Mouse (Mus musculus) G1E-ER4 (cell line): ENCODE measurements around the gene Gpr152. TPM values are rescaled to one million over a fixed set of nuclear protein-coding genes. Genes with fewer than 3 reads are reported as not detected.

Experiments
- GATA1 ChIP-seq: IDR thresholded peaks from one replicate; pipeline ENCODE4 v1.8.0; 2012; ENCODE audit warnings: low read length, inconsistent platforms
- polyA plus RNA-seq: library from polyadenylated mRNA; stranded (reverse); fragments of >175 nt; gene quantifications from 2 replicates; pipeline ENCODE4 v1.2.3, GENCODE M21; 2012

The Gpr152 gene
- polyA plus RNA-seq, 1 experiment = not detected

DNA sequence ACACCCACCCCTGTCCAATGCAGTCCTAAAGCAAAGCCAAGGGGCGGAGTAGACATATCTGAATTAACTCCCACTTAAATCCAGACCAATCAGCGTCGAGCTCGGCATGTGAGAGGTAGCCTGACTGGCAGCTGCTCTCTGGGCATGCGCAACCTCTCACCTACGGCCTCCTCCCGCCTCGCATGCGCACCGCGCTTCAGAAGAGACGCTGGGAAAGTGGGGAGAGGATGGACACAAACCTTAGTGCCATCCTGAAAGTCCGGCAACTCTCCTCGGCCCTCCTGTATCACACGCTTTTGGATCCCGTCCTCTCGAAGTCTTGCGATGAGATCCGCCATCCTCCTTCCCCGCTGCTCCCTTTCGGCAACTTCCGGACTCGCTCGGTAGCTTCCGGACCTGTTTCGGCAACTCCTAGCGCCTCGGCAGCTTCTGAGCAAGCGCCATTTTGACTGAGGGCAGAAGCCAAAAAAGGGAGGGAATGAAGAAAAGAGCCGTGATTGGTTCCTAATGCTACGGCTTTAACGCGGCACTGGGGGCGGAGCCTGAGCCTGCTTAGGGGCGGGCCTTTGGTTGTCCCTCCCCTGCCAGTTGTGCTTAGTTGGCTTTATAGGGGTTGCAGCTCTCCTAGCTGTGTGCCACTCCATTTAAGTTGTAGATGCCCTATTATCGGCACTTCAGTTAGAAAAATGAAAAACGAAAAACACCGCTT is 18.3 kb upstream of the Gpr152 start:
- no peak for TF ChIP-seq GATA1

DNA sequence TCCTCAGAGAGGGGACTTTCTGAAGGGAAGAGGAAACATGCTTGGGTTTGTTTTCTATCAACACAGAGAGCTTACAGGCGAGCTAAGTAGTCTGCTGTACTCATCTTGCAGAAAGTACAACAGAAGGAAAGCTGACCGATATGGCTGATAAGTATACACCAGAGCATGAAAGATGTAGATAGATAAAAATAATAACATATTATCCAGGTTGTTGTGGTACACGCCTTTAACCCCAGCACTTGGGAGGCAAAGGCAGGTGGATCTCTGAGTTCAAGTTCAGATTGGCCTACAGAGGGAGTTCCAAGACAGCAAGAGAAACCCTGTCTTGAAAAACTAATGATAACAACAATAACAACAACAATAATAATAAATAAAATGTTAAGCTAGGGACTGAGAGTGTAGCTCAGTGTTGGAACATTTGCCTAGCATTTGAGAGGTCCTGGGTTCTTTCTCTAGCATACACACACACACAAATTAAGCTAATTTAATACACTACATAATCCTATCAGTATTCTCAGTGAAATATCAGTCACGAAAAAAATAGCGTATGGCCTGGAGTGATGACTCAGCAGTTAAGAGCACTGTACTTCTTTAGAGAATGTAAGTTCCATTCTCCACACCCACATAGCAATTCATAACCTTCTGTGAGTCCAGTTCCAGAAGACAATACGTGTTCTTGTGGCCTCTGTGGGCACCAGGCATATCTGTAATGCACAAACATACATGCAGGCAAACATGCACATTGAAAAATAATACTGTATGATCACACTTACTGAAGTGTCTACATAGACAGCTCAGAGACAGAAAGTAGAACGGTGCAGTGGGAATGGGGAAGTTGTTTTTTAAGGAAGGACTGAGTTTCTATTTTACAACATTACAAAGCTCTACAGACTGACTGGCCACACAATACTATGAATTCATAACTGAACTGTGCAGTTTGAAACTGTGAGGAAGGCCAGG is 16.9 kb upstream of the Gpr152 start:
- no peak for TF ChIP-seq GATA1

- TF ChIP-seq GATA1 = no peak
Measured at GRCm38 (mm10) chr19:4124432-4124831, 15.2 kb upstream of the Gpr152 start.

DNA sequence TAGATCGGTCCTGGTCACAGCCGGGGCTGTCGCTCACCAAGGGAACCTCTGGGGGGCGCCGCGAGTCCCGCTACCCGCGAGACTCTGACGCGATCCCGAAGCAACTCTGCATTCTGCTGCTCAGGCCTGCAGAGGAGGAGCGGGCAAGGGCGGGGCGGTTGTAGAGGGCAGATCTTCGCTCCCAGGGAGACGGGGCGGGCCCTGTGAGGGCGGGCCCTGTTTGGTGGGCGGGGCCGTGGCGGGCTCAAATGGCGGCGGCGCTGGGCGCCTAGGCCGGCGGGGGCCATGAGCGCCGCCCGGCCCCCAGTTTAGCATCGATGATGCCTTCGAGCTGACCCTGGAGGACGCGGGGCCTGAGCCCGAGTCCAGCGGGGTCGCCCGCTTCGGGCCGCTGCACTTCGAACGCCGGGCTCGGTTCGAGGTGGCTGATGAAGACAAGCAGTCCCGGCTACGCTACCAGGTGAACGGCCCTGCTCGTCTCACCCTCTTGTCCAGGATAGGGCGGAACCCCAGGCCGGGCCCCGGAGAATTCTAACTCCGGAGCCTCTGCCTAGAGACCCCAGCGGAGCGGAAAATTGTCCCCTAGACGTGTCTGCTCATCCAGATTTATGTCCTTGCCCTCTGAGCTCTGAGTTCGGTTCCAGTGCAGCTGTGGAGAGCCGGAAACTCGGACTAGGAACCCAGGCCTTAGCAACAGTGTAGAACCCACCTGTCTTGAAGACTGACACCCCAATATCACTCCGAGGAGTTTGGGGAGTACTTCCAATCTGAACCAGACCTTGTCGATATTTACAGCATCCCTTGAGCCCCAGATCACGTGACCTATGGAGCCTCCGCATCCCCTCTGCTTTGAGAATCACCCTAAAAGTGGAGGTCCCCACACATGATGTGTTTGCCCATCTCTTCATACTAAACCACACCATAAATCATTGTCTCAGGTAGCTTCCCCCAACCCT is 13.6 kb upstream of the Gpr152 start, which contains the start of gene Aip:
Aip (minus strand) TSS at position 118 of the 956 bp plus-strand sequence.
- no peak for TF ChIP-seq GATA1

DNA sequence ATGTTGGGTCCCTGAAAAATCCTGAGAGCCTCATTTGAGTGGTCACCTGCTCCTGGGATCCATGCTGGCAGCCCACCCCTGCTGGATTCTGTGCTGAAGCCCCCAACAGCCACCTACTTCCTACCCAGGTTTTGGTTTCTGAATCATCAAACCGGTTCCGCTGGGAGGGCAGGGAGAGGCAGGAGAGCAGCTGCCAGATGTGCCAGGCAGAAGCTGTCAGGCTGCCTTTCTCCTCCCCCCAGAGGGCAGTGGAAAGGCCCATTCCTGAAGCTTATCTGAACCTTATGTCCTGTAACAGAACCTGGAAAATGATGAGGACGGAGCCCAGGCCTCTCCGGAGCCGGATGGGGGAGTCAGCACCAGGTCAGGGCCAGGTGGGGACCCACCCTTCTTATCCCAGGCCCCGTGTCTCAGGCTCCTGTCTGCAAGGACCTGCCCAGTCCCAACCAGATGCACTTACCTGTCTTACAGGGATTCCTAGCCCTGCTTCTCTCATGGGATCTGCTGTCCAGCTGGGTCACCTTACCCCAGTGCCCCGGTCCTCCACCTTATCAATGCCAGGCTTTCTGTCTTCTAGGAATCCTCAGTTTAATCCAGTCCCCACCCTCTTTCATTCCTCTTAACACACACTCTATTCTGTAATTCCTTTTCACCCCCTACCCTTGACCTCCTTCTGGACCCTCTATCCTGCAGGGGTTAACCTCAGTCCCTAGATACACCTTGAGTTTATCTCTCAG is 12.7 kb upstream of the Gpr152 start:
- no peak for TF ChIP-seq GATA1

DNA sequence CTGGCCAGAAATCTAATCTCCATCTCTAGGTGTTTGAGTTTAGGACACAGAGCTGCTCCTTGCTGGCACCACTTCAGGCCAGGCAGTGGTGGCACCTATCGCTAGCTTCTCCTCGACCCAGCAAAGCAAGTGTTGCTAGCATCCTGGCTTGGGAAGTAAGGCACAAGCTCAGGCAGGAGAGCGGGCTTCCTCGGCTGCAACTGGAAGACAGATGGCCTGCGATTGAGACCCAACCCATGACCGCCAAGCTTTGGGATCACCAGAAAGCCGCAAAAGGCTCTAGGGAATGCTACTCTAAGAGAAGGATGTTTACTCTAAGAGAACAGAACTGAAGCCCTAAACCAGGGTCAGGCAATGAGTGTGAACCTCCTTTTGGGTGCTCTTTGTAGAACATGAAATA is 10.1 kb upstream of the Gpr152 start:
- no peak for TF ChIP-seq GATA1

GRCm38 (mm10) chr19:4130106-4130505 is 9.5 kb upstream of the Gpr152 start:
- TF ChIP-seq GATA1 = no peak

- TF ChIP-seq GATA1 = no peak
Measured at GRCm38 (mm10) chr19:4131075-4131474, 8.5 kb upstream of the Gpr152 start.

DNA sequence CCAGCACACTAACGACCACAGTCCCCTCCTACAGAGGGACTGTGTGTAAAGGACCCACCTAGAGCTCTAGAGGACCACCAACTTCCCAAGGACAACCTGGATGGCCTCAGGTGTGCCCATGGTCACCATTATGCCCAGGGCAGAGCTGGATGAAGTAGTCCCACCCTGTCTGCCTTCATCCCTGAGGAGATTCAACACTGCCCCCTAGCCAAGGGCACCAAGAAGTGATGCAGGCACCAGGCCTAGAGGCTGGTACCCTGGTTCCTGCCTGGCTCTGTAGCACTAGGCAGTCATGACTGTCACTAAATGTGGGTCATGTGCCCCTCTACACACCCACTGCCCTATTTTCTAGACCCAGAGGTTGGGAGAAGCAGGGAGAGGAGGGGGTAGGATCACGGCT is 7.8 kb upstream of the Gpr152 start:
- TF ChIP-seq GATA1 = no peak

DNA sequence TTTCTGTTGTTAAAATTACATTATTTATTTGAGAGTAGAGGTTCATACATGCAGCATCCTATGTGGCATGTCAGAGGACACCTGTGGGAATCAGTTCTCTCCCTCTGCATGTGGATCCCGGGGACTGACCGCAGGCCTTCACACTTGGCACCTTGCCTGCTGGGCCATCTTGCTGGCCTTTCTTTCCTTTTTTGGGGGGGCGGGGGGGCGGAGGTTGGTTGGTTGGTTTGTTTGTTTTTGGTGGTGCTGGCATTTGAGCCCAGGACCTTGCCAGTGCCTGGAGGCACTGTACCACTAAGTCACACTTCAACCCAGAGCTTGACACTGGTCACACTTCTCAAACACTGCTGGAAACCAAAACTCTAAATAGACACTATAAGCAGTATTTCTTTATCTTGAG is 5.2 kb upstream of the Gpr152 start:
- TF ChIP-seq GATA1 = no peak

- TF ChIP-seq GATA1 = no peak
Measured at GRCm38 (mm10) chr19:4136463-4136862, 3.1 kb upstream of the Gpr152 start.

- no peak for TF ChIP-seq GATA1
Measured at GRCm38 (mm10) chr19:4137913-4138312, 1.7 kb upstream of the Gpr152 start.

DNA sequence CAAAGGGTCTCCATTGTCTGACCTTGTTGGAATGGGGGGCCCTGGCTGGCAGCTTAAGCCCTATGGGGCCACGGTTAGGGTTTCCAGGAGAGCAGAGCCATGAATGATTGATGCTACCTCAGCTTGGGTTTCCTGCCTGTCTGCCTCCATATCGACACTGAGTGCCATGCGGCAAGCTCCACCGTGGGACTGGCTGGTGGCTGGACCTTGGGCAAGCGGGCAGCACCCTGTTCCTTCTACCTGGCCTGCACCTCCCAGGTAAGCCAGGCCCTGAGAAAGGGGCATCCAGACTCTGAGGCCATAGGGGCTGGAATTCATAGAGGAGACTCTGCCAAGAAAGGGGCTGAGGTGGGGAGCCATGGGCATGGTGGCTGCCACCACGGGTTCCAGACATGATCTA is 560 bp downstream of the Gpr152 start:
- no peak for TF ChIP-seq GATA1

- TF ChIP-seq GATA1 = no peak
Measured at GRCm38 (mm10) chr19:4142416-4143173, 3.0 kb downstream of the Gpr152 start.
